Mouse (Mus musculus): ENCODE results near the gene Msh5.

Gene Msh5

GRCm38 (mm10) chr17:35077786-35078233 lies 31.3 kb upstream of the Msh5 start, which contains the start of gene Ly6g6d:
Ly6g6d (minus strand) TSS chr17:35078065.
- POLR2A ChIA-PET: interaction anchor here in 3 of 4 experiments (0.5 to 3.0 kb wide), 32 partner anchors 8 to 127 kb away, joined by 3 to 25 read pairs (median 5); partner anchors contain the start of genes Ddah2 (in 3 of the 3), Ly6g6f (in 3 of the 3), Abhd16a (in 2 of the 3) and Msh5 (in 2 of the 3)

GRCm38 (mm10) chr17:35077285-35077684 lies 30.7 kb upstream of the Msh5 start:
- ChIA-PET CTCF (interaction anchor here in 3 of 4 experiments (0.6 to 3.0 kb wide), 8 partner anchors 11 to 431 kb away, joined by 3 to 13 read pairs (median 4); partner anchors contain the start of genes Abhd16a (in 1 of the 3) and Atf6b (in 1 of the 3)), POLR2A (interaction anchor here in 3 of 4 experiments (0.5 to 3.0 kb wide), 43 partner anchors 8 to 429 kb away, joined by 3 to 25 read pairs (median 4); partner anchors contain the start of genes Ddah2 (in 3 of the 3), Ly6g6f (in 3 of the 3), Abhd16a (in 2 of the 3) and Msh5 (in 2 of the 3))

More at GRCm38 (mm10) chr17:35077786-35078233, 31.3 kb upstream of the Msh5 start, which contains the start of gene Ly6g6d:
- CTCF ChIA-PET: interaction anchor here in 2 of 4 experiments (0.6 to 3.0 kb wide), 4 partner anchors 11 to 431 kb away, joined by 4 to 13 read pairs (median 8); partner anchors contain the start of genes Abhd16a (in 1 of the 2) and Atf6b (in 1 of the 2)

- CTCF ChIA-PET: interaction anchor here in 3 of 4 experiments (0.6 to 3.0 kb wide), 7 partner anchors 12 to 156 kb away, joined by 3 to 13 read pairs (median 4); partner anchors contain the start of gene Abhd16a (in 1 of the 3)
Measured at GRCm38 (mm10) chr17:35076507-35077176, 30.1 kb upstream of the Msh5 start, which contains the start of gene Ly6g6e. Ly6g6e (plus strand) TSS chr17:35076902.

GRCm38 (mm10) chr17:35074097-35074496 lies 27.6 kb upstream of the Msh5 start:
- POLR2A ChIA-PET: interaction anchor here (0.6 to 1.8 kb wide), 20 partner anchors 8 to 138 kb away, joined by 3 to 5 read pairs (median 4); partner anchors contain the start of genes Ddah2 (in 3 of the 4), Gpank1 (in 1 of the 4), Ly6g6c (in 1 of the 4) and Mpig6b (in 1 of the 4)
- CTCF ChIA-PET: interaction anchor here (0.6 to 1.7 kb wide), 5 partner anchors 10 to 200 kb away, joined by 3 to 6 read pairs (median 3); no protein-coding TSS in a partner anchor

More at GRCm38 (mm10) chr17:35076507-35077176, 30.1 kb upstream of the Msh5 start, which contains the start of gene Ly6g6e:
- POLR2A ChIA-PET: interaction anchor here in 3 of 4 experiments (0.6 to 3.0 kb wide), 59 partner anchors 9 to 1045 kb away, joined by 3 to 25 read pairs (median 4); partner anchors contain the start of genes Ddah2 (in 3 of the 3), Ly6g6f (in 3 of the 3), Abhd16a (in 2 of the 3) and Ddx39b (in 2 of the 3)

- CTCF ChIA-PET: interaction anchor here in 1 of 4 experiments (0.7 to 1.1 kb wide), 3 partner anchors 9 to 23 kb away, joined by 3 to 4 read pairs (median 3); no protein-coding TSS in a partner anchor
- POLR2A ChIA-PET: interaction anchor here in 3 of 4 experiments (0.6 to 2.7 kb wide), 13 partner anchors 9 to 172 kb away, joined by 3 to 20 read pairs (median 3); partner anchors contain the start of genes Ddah2 (in 1 of the 3), Msh5 (in 1 of the 3) and Vars (in 1 of the 3)
Measured at GRCm38 (mm10) chr17:35071454-35071853, 24.9 kb upstream of the Msh5 start.

GRCm38 (mm10) chr17:35070556-35071229 lies 24.1 kb upstream of the Msh5 start:
- CTCF ChIA-PET: interaction anchor here in 2 of 4 experiments (0.7 to 1.1 kb wide), 2 partner anchors 11 to 165 kb away, joined by 3 to 4 read pairs; no protein-coding TSS in a partner anchor

GRCm38 (mm10) chr17:35068213-35068914 lies 21.8 kb upstream of the Msh5 start:
- POLR2A ChIA-PET: interaction anchor here in 3 of 4 experiments (0.6 to 2.2 kb wide), 4 partner anchors 9 to 122 kb away, joined by 3 to 5 read pairs (median 3); partner anchors contain the start of gene Ddah2 (in 1 of the 3)
- CTCF ChIA-PET: no interaction called here

More at GRCm38 (mm10) chr17:35070556-35071229, 24.1 kb upstream of the Msh5 start:
- POLR2A ChIA-PET: interaction anchor here in 3 of 4 experiments (0.6 to 2.7 kb wide), 9 partner anchors 10 to 450 kb away, joined by 3 to 20 read pairs (median 4); partner anchors contain the start of genes Ddah2 (in 1 of the 3) and Vars (in 1 of the 3)

GRCm38 (mm10) chr17:35066084-35066483 lies 19.5 kb upstream of the Msh5 start, which contains the start of gene Mpig6b:
Mpig6b (minus strand) TSS chr17:35066184.
- POLR2A ChIA-PET: interaction anchor here in 3 of 4 experiments (0.8 to 1.4 kb wide), 3 partner anchors 8 to 19 kb away, joined by 3 to 5 read pairs (median 4); partner anchors contain the start of genes Ly6g6e (in 1 of the 3) and Msh5 (in 1 of the 3)
- CTCF ChIA-PET: interaction anchor here in 1 of 4 experiments (0.6 kb wide), 1 partner anchor 116 kb away, joined by 3 read pairs; no protein-coding TSS in a partner anchor

GRCm38 (mm10) chr17:35064951-35065947 lies 18.7 kb upstream of the Msh5 start, which contains the start of gene Ly6g6c:
Ly6g6c (plus strand) TSS chr17:35065388.
- ChIA-PET CTCF (interaction anchor here in 3 of 4 experiments (0.6 to 1.2 kb wide), 5 partner anchors 9 to 104 kb away, joined by 3 to 4 read pairs (median 4); no protein-coding TSS in a partner anchor), POLR2A (interaction anchor here in 3 of 4 experiments (0.8 to 2.0 kb wide), 8 partner anchors 9 to 176 kb away, joined by 3 to 16 read pairs (median 6); partner anchors contain the start of genes Ly6g6e (in 2 of the 3), Clic1 (in 1 of the 3), Ddx39b (in 1 of the 3) and Msh5 (in 1 of the 3))

GRCm38 (mm10) chr17:35064378-35064877 lies 17.9 kb upstream of the Msh5 start:
- CTCF ChIA-PET: interaction anchor here in 3 of 4 experiments (0.9 to 1.3 kb wide), 8 partner anchors 10 to 104 kb away, joined by 3 to 5 read pairs (median 4); partner anchors contain the start of genes Abhd16a (in 1 of the 3) and Msh5 (in 1 of the 3)
- POLR2A ChIA-PET: interaction anchor here in 3 of 4 experiments (0.6 to 2.0 kb wide), 22 partner anchors 9 to 187 kb away, joined by 3 to 16 read pairs (median 4); partner anchors contain the start of genes Ly6g6e (in 2 of the 3), Msh5 (in 2 of the 3), Clic1 (in 1 of the 3) and Ddx39b (in 1 of the 3)

- ChIA-PET CTCF (interaction anchor here in 2 of 4 experiments (1.0 to 1.3 kb wide), 4 partner anchors 17 to 42 kb away, joined by 3 to 5 read pairs (median 4); partner anchors contain the start of genes Abhd16a (in 1 of the 2) and Msh5 (in 1 of the 2)), POLR2A (interaction anchor here in 2 of 4 experiments (0.5 to 5.6 kb wide), 20 partner anchors 10 to 188 kb away, joined by 3 to 82 read pairs (median 4); partner anchors contain the start of genes Clic1 (in 2 of the 2), Ly6g6e (in 2 of the 2), Msh5 (in 1 of the 2) and Sapcd1 (in 1 of the 2))
Measured at GRCm38 (mm10) chr17:35063466-35063865, 16.9 kb upstream of the Msh5 start.

GRCm38 (mm10) chr17:35061299-35061698 lies 14.8 kb upstream of the Msh5 start:
- CTCF ChIA-PET: interaction anchor here in 1 of 4 experiments (0.8 to 1.6 kb wide), 5 partner anchors 9 to 109 kb away, joined by 3 to 5 read pairs (median 4); no protein-coding TSS in a partner anchor
- POLR2A ChIA-PET: interaction anchor here (0.6 to 5.6 kb wide), 32 partner anchors 10 to 186 kb away, joined by 3 to 105 read pairs (median 4); partner anchors contain the start of genes Msh5 (in 3 of the 4), Clic1 (in 2 of the 4), Ddx39b (in 2 of the 4) and Ly6g6e (in 2 of the 4)

GRCm38 (mm10) chr17:35060737-35061297 lies 14.3 kb upstream of the Msh5 start:
- POLR2A ChIA-PET: interaction anchor here in 3 of 4 experiments (0.6 to 5.6 kb wide), 29 partner anchors 9 to 187 kb away, joined by 3 to 105 read pairs (median 5); partner anchors contain the start of genes Msh5 (in 3 of the 3), Clic1 (in 2 of the 3), Ly6g6e (in 2 of the 3) and Csnk2b (in 1 of the 3)
- CTCF ChIA-PET: interaction anchor here in 2 of 4 experiments (0.8 to 1.6 kb wide), 9 partner anchors 9 to 108 kb away, joined by 3 to 6 read pairs (median 4); partner anchors contain the start of gene Msh5 (in 1 of the 2)

Measured in embryonic stem cell, embryonic (primary cell).